Mouse (Mus musculus): ENCODE measurements at regions not wholly inside any gene's neighbourhood (a gene's known extent, or its start where the extent isn't known, plus 50 kb on each side); places are given as distances from the start of the nearest gene placed in this dataset.
"Not testable (repeated sequence)": the region's sequence is repeated elsewhere in the genome, so short reads cannot be mapped to it uniquely, and the experiment has no call there.

DNA sequence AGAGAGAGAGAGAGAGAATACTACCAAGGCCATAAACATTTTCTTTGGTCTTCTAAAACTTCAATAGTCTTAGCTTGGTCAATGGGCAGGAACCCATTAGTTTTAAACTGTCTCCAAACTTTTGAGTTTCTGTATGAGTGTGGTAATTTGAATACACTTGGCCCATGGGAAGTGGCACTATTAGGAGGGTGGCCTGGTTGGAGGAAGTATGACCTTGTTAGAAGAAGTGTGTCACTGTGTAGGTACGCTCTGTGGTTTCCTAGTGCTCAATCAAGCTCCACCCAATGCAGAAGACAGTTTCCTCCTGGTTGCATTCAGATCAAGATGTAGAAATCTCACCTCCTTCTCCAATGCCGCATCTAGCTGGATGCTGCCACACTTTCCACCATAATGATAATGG lies 94.5 kb upstream of the Ipo5 start:
- no peaks in the 10 kb centered on the region for H3K4me1 ChIP-seq (replicated peaks; ENCODE audit: control insufficient read depth, insufficient read depth, low read length)
- H3K36me3 ChIP-seq (ENCODE audit: control insufficient read depth, insufficient read depth): no peaks in the 10 kb centered on the region
- H3K9me3 ChIP-seq (ENCODE audit: control insufficient read depth): no peaks in the 10 kb centered on the region
- H3K27me3 ChIP-seq (replicated peaks; ENCODE audit: control insufficient read depth, insufficient read depth, low read length): no peaks in the 10 kb centered on the region
- no peak for ATAC-seq
- no peak overlapping the region for H3K9ac ChIP-seq (ENCODE audit: low read depth, low read length)
- H3K4me3 ChIP-seq (ENCODE audit: low read depth, low read length): no peak overlapping the region
- no peak for TF ChIP-seq CTCF (IDR thresholded peaks at IDR 0.05; ENCODE audit: low read depth)
- WGBS: 88% methylated on average over 2 of the region's 2 CpGs
- no peak overlapping the region for H3K27ac ChIP-seq (ENCODE audit: low read depth, low read length)
- H3K4me2 ChIP-seq (replicated peaks; ENCODE audit: low read depth): no peak overlapping the region

DNA sequence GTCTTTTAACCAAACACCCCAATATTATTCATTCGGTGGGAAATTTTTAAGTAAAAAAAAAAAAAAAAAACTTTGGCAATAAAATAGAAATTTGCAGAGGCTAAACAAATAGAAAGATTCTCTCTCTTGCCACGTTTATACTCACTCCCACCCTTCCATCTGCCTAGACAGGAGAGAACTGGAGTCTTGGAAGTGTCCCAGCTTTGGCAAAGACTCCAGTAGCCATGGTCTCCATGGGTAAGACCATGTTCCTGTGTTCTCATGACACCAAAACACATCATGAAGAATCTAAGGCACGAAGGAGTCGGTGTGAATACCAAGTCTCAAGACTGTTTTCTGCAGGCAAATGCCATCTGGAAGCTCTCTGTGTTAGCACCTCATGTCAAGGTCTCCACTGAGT lies 84.8 kb upstream of the Ipo5 start:
- TF ChIP-seq CTCF (IDR thresholded peaks at IDR 0.05; ENCODE audit: low read depth): no peak
- Histone ChIP-seq H3K4me3 (ENCODE audit: low read depth, low read length) (no peak overlapping the region), H3K27ac (ENCODE audit: low read depth, low read length) (no peak overlapping the region), H3K4me2 (replicated peaks; ENCODE audit: low read depth) (no peak overlapping the region), H3K36me3 (ENCODE audit: control insufficient read depth, insufficient read depth) (no peaks in the 10 kb centered on the region), H3K9me3 (ENCODE audit: control insufficient read depth) (no peaks in the 10 kb centered on the region), H3K27me3 (replicated peaks; ENCODE audit: control insufficient read depth, insufficient read depth, low read length) (no peaks in the 10 kb centered on the region), H3K4me1 (replicated peaks; ENCODE audit: control insufficient read depth, insufficient read depth, low read length) (no peaks in the 10 kb centered on the region), H3K9ac (ENCODE audit: low read depth, low read length) (no peak overlapping the region)
- no peak for ATAC-seq
- 75% methylated on average over 4 of the region's 4 CpGs for WGBS

DNA sequence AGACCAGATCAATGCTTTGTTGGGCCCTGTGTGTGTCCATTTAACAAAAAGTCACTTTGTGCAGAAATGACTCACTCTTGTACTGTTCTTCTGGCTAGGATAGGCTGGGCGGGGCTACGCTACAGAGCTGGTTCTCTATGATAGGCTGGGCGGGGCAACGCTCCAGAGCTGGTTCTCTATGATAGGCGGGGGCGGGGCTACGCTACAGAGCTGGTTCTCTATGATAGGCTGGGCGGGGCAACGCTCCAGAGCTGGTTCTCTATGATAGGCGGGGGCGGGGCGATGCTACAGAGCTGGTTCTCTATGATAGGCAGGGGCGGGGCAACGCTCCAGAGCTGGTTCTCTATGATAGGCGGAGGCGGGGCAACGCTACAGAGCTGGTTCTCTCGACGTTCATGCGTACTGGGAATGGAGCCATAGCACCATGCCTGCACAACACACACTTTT lies 80.6 kb upstream of the Ipo5 start:
- WGBS: 27% methylated on average over 20 of the region's 20 CpGs
- H3K4me3 ChIP-seq (ENCODE audit: low read depth, low read length); H3K4me1 ChIP-seq (replicated peaks; ENCODE audit: control insufficient read depth, insufficient read depth, low read length); H3K4me2 ChIP-seq (replicated peaks; ENCODE audit: low read depth); H3K27ac ChIP-seq (ENCODE audit: low read depth, low read length); H3K9me3 ChIP-seq (ENCODE audit: control insufficient read depth); H3K9ac ChIP-seq (ENCODE audit: low read depth, low read length); H3K36me3 ChIP-seq (ENCODE audit: control insufficient read depth, insufficient read depth); H3K27me3 ChIP-seq (replicated peaks; ENCODE audit: control insufficient read depth, insufficient read depth, low read length): not testable (repeated sequence)
- peak; percentile 35 for ATAC-seq

DNA sequence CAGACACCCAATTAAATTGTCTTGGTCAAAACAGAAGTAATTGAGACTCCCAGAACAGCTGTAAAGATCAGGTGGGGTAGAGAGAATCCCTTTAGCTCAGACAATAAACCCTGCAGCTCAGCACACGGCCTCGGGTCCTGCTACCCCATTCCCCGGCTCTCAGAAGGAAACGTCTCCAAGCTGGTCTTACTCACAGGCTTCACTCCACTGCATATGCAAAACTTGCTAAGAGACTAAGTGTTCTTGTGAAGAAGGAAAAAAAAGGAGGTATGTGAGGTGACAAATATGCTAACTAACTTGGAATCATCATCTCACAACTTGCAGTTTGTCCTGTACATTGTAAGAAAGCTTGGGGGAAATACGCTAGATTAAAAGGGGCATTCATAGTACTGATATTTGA lies 79.6 kb upstream of the Ipo5 start:
- H3K9me3 ChIP-seq (ENCODE audit: control insufficient read depth): no peaks in the 10 kb centered on the region
- no peaks in the 10 kb centered on the region for H3K36me3 ChIP-seq (ENCODE audit: control insufficient read depth, insufficient read depth)
- peak overlapping the region; percentile 64; the same call in 1 of the 2 replicates for H3K4me2 ChIP-seq (replicated peaks; ENCODE audit: low read depth)
- no peak overlapping the region for H3K9ac ChIP-seq (ENCODE audit: low read depth, low read length)
- TF ChIP-seq CTCF (IDR thresholded peaks at IDR 0.05; ENCODE audit: low read depth): no peak
- H3K4me3 ChIP-seq (ENCODE audit: low read depth, low read length): no peak overlapping the region
- ATAC-seq: no peak
- H3K27me3 ChIP-seq (replicated peaks; ENCODE audit: control insufficient read depth, insufficient read depth, low read length): no peaks in the 10 kb centered on the region
- H3K4me1 ChIP-seq (replicated peaks; ENCODE audit: control insufficient read depth, insufficient read depth, low read length): no peaks in the 10 kb centered on the region; the same call in 1 of the 2 replicates
- WGBS: 67% methylated on average over 5 of the region's 5 CpGs
- no peak overlapping the region for H3K27ac ChIP-seq (ENCODE audit: low read depth, low read length)

DNA sequence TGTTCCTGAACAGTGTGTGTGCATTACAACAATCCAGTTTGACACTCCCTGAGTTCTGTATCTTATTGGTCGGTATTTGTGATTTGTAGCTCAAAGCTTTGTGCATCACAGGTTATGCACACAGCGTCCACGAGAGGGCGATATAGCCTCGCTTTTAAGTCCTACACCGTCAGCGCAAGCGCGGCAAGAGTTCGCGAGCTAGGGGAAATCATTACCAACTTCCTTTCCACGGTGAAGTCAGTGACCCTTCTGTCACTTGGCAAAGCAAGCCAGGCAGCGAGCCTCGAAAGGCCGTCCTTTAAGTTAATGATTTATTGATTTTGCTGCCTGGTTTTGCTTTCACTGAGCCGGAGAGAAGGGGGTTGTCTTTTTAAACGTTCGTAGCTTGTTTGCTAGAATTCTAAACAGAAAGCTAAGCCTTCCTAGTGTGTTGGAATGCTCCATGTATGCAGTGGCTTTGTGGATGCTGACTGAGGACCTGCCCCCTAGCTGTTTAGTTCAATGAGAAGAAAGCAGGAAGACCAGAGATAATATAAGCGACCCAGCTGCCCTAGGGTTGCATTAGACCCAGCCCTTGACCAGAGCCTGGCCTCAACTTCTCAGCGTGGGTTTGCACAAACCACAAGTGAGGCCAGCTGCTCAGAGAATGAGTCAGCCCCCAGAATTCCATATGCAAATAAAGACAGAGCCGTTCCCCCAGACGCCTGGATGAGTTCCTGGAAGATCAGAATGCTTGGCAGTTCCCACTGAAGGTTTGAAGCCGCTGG lies 79.0 kb upstream of the Ipo5 start:
- peak; percentile 96 for TF ChIP-seq CTCF (IDR thresholded peaks at IDR 0.05; ENCODE audit: low read depth)

DNA sequence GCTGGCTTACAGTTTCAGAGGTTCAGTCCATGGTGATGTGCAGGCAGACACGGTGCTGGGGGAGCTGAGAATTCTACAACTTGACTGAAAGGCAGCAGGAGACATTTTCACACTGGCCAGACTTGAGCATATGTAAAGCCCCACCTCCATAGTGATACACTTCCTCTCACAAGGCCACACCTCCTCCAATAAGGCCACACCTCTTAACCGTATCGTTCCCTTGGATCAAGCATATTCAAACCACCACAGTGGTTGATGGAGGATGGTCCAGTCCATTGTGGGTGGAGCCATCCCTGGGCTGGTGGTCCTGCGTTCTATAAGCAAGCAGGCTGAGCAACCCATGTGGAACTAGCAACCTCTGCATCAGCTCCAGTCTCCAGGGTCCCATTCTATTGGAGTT lies 76.2 kb upstream of the Ipo5 start:
- 78% methylated on average over 4 of the region's 4 CpGs for WGBS

More for the DNA sequence above, 79.0 kb upstream of the Ipo5 start:
- peak; percentile 98 for ATAC-seq
- 0 out of 2 replicates have a peak overlapping the region, but pooled peaks have one; percentile 19 for H3K9ac ChIP-seq (ENCODE audit: low read depth, low read length)
- H3K4me1 ChIP-seq (replicated peaks; ENCODE audit: control insufficient read depth, insufficient read depth, low read length): no peaks in the 10 kb centered on the region; the same call in 1 of the 2 replicates
- H3K27ac ChIP-seq (ENCODE audit: low read depth, low read length): peak overlapping the region; percentile 88
- H3K36me3 ChIP-seq (ENCODE audit: control insufficient read depth, insufficient read depth): no peaks in the 10 kb centered on the region
- H3K4me2 ChIP-seq (replicated peaks; ENCODE audit: low read depth): peak overlapping the region; percentile 64
- under 1% methylated on average over 23 of the region's 23 CpGs for WGBS
- no peaks in the 10 kb centered on the region for H3K9me3 ChIP-seq (ENCODE audit: control insufficient read depth)
- H3K27me3 ChIP-seq (replicated peaks; ENCODE audit: control insufficient read depth, insufficient read depth, low read length): no peaks in the 10 kb centered on the region
- peak overlapping the region; percentile 42 for H3K4me3 ChIP-seq (ENCODE audit: low read depth, low read length)

More for the DNA sequence above, 76.2 kb upstream of the Ipo5 start:
- H3K9ac ChIP-seq (ENCODE audit: low read depth, low read length): no peak overlapping the region
- H3K4me3 ChIP-seq (ENCODE audit: low read depth, low read length): no peak overlapping the region
- H3K36me3 ChIP-seq (ENCODE audit: control insufficient read depth, insufficient read depth): no peaks in the 10 kb centered on the region
- H3K27me3 ChIP-seq (replicated peaks; ENCODE audit: control insufficient read depth, insufficient read depth, low read length): no peaks in the 10 kb centered on the region
- H3K4me2 ChIP-seq (replicated peaks; ENCODE audit: low read depth): no peak overlapping the region
- ATAC-seq: no peak
- no peaks in the 10 kb centered on the region; the same call in 1 of the 2 replicates for H3K4me1 ChIP-seq (replicated peaks; ENCODE audit: control insufficient read depth, insufficient read depth, low read length)
- H3K27ac ChIP-seq (ENCODE audit: low read depth, low read length): no peak overlapping the region
- no peak for TF ChIP-seq CTCF (IDR thresholded peaks at IDR 0.05; ENCODE audit: low read depth)
- H3K9me3 ChIP-seq (ENCODE audit: control insufficient read depth): no peaks in the 10 kb centered on the region
